9 mouse cellular contexts compared by ENCODE assay signal in genomic region chr11:59705113-59705512, GRCm38 (mm10). TPM values are rescaled to one million over a fixed set of nuclear protein-coding genes. Genes with fewer than 3 reads are reported as not detected.
DNase-seq lines count a peak whose midpoint lies in the region; ATAC-seq and TF ChIP-seq lines count a peak whose summit lies in the region.
"Had no signal": no experiment of that assay in that cellular context is flagged by ENCODE, and none has a peak within 500 bp of the region (broad histone marks: within the 10 kb centered on the region; RNA-seq: fewer than 3 reads in every experiment).

No protein-coding gene starts in this region.

- TF ChIP-seq CTCF in liver, postnatal 0 days (IDR thresholded peaks at IDR 0.05; ENCODE audit: low read depth) = no peak

- no peaks in the 10 kb centered on the region for H3K27me3 ChIP-seq in embryonic facial prominence, embryonic 14.5 days (replicated peaks; ENCODE audit: control insufficient read depth, insufficient read depth, low read length)
- no peaks in the 10 kb centered on the region for H3K27me3 ChIP-seq in embryonic facial prominence, embryonic 10.5 days (replicated peaks; ENCODE audit: low read depth, poor library complexity, severe bottlenecking)
- no peaks in the 10 kb centered on the region for H3K27me3 ChIP-seq in liver, postnatal 0 days (ENCODE audit: insufficient read depth, low read length)
- no peaks in the 10 kb centered on the region for H3K27me3 ChIP-seq in liver, embryonic 12.5 days (replicated peaks)
- H3K27me3 ChIP-seq: limb, embryonic 13.5 days had no signal

- no peak overlapping the region for H3K9ac ChIP-seq in embryonic facial prominence, embryonic 14.5 days (ENCODE audit: low read depth, low read length)
- no peak overlapping the region for H3K9ac ChIP-seq in liver, postnatal 0 days (replicated peaks)
- H3K9ac ChIP-seq in liver, embryonic 12.5 days = no peak overlapping the region
- H3K9ac ChIP-seq: limb, embryonic 13.5 days had no signal

- H3K27ac ChIP-seq in embryonic facial prominence, embryonic 14.5 days (replicated peaks; ENCODE audit: low read depth, low read length) = 0 out of 2 replicates have a peak overlapping the region, but pooled peaks have one; percentile 10
- H3K27ac ChIP-seq in embryonic facial prominence, embryonic 10.5 days (replicated peaks) = no peak overlapping the region
- H3K27ac ChIP-seq in liver, postnatal 0 days (ENCODE audit: low read depth) = peak overlapping the region; percentile 29
- no peak overlapping the region for H3K27ac ChIP-seq in liver, embryonic 12.5 days
- H3K27ac ChIP-seq: limb, embryonic 13.5 days had no signal

- ATAC-seq in embryonic facial prominence, embryonic 14.5 days (ENCODE audit: low read depth) = no peak
- peak; percentile 50 for ATAC-seq in liver, postnatal 0 days
- ATAC-seq in liver, embryonic 12.5 days = no peak
- no peak for ATAC-seq in frontal cortex, adult (ENCODE audit: low TSS enrichment)

- peaks cover 31% of the 10 kb centered on the region for H3K4me1 ChIP-seq in embryonic facial prominence, embryonic 14.5 days (ENCODE audit: control insufficient read depth, insufficient read depth, low read length)
- H3K4me1 ChIP-seq in embryonic facial prominence, embryonic 10.5 days = peaks cover 38% of the 10 kb centered on the region
- H3K4me1 ChIP-seq in liver, postnatal 0 days (ENCODE audit: insufficient read depth) = peaks cover 18% of the 10 kb centered on the region
- H3K4me1 ChIP-seq in liver, embryonic 12.5 days = peaks cover 11% of the 10 kb centered on the region; the same call in 1 of the 2 replicates

- H3K36me3 ChIP-seq in embryonic facial prominence, embryonic 14.5 days (ENCODE audit: control insufficient read depth, insufficient read depth, low read length) = peaks cover 23% of the 10 kb centered on the region
- peaks cover 50% of the 10 kb centered on the region for H3K36me3 ChIP-seq in embryonic facial prominence, embryonic 10.5 days (replicated peaks)
- H3K36me3 ChIP-seq in liver, postnatal 0 days (replicated peaks; ENCODE audit: insufficient read depth, low read length) = no peaks in the 10 kb centered on the region
- H3K36me3 ChIP-seq in liver, embryonic 12.5 days = peaks cover 8% of the 10 kb centered on the region

- no peaks in the 10 kb centered on the region for H3K9me3 ChIP-seq in embryonic facial prominence, embryonic 14.5 days (ENCODE audit: control insufficient read depth, low read length)
- H3K9me3 ChIP-seq in embryonic facial prominence, embryonic 10.5 days = no peaks in the 10 kb centered on the region
- H3K9me3 ChIP-seq in liver, postnatal 0 days (ENCODE audit: low read length) = no peaks in the 10 kb centered on the region
- no peaks in the 10 kb centered on the region for H3K9me3 ChIP-seq in liver, embryonic 12.5 days (replicated peaks)
- H3K9me3 ChIP-seq: limb, embryonic 13.5 days had no signal

- no peak for TF ChIP-seq EP300 in liver, postnatal 0 days (IDR thresholded peaks at IDR 0.05; ENCODE audit: low read depth)

- no peak for DNase-seq in embryonic facial prominence, embryonic 14.5 days (ENCODE audit: low spot score)
- DNase-seq in embryonic facial prominence, embryonic 10.5 days (ENCODE audit: low spot score) = no peak
- DNase-seq in liver, postnatal 0 days = peak; percentile 40
- DNase-seq in cerebellum, postnatal 10 days = peak; percentile 46 to 50
- DNase-seq in kidney, postnatal 36 days = peak; percentile 74 to 80
- DNase-seq in layer of hippocampus, adult 9-10 months (ENCODE audit: low spot score) = no peak

- WGBS in embryonic facial prominence, embryonic 14.5 days = 88% methylated on average over 2 of the region's 2 CpGs
- 91% methylated on average over 2 of the region's 2 CpGs for WGBS in embryonic facial prominence, embryonic 10.5 days
- WGBS in liver, postnatal 0 days (ENCODE audit: insufficient replicate concordance) = 64% methylated on average over 2 of the region's 2 CpGs
- WGBS in liver, embryonic 12.5 days (ENCODE audit: insufficient replicate concordance) = 85% methylated on average over 2 of the region's 2 CpGs

- no peak overlapping the region for H3K4me2 ChIP-seq in embryonic facial prominence, embryonic 14.5 days (ENCODE audit: low read depth, low read length)
- no peak overlapping the region for H3K4me2 ChIP-seq in liver, postnatal 0 days (ENCODE audit: low read depth, low read length)
- H3K4me2 ChIP-seq in liver, embryonic 12.5 days = no peak overlapping the region
- H3K4me2 ChIP-seq: limb, embryonic 13.5 days had no signal

- no peak overlapping the region for H3K4me3 ChIP-seq in embryonic facial prominence, embryonic 14.5 days (ENCODE audit: low read depth, low read length)
- no peak overlapping the region for H3K4me3 ChIP-seq in embryonic facial prominence, embryonic 10.5 days
- H3K4me3 ChIP-seq in liver, postnatal 0 days (ENCODE audit: low read depth, low read length) = no peak overlapping the region
- H3K4me3 ChIP-seq in liver, embryonic 12.5 days = no peak overlapping the region
- H3K4me3 ChIP-seq: limb, embryonic 13.5 days had no signal

RNA-seq across cellular contexts. Expression of gene Mprip, which starts 44.0 kb away (rescaled TPM):
- 75.0 and 80.4 TPM in 2 replicates for polyA plus RNA-seq in embryonic facial prominence, embryonic 14.5 days (2014; fragmentation: Nextera tagmentation; extraction: Ambion mirVana)
- 40.8 and 49.9 TPM in 2 replicates for polyA plus RNA-seq in embryonic facial prominence, embryonic 10.5 days (2016; fragmentation: Nextera tagmentation; extraction: Ambion mirVana)
- polyA plus RNA-seq in liver, postnatal 0 days (2015; fragmentation: Nextera tagmentation; extraction: Ambion mirVana) = 14.2 and 14.3 TPM in 2 replicates
- 36.4 and 38.5 TPM in 2 replicates for polyA plus RNA-seq in liver, embryonic 12.5 days (2016; fragmentation: Nextera tagmentation; extraction: Ambion mirVana)

Comparison
In these comparisons a context has a peak if more than half of its experiments do, and no peak if none do; other contexts are left out.
1. H3K27ac ChIP-seq: peak in embryonic facial prominence, embryonic 14.5 days (single experiment) and liver, postnatal 0 days (single experiment); none in embryonic facial prominence, embryonic 10.5 days (single experiment) and liver, embryonic 12.5 days (single experiment).
2. DNase-seq: peak in liver, postnatal 0 days (single experiment), cerebellum, postnatal 10 days (2 of 2) and kidney, postnatal 36 days (2 of 2); none in embryonic facial prominence, embryonic 14.5 days (single experiment), embryonic facial prominence, embryonic 10.5 days (single experiment) and layer of hippocampus, adult 9-10 months (single experiment).